Mouse (Mus musculus) heart, embryonic 10.5 days (tissue): ENCODE results near the gene Phf13. TPM values are rescaled to one million over a fixed set of nuclear protein-coding genes. Genes with fewer than 3 reads are reported as not detected.

Source experiments
- DNase-seq: peaks from one replicate; pipeline ENCODE4 v3.0.0-alpha.2; 2017; ENCODE audit warnings: low spot score
- H3K27ac ChIP-seq: fragments of 300-500 bp; sonication (generic); 2 replicates; pipeline ENCODE4 v1.5.1; 2016; ENCODE audit warnings: mild to moderate bottlenecking
- H3K27me3 ChIP-seq: fragments of 300-500 bp; sonication (generic); 2 replicates; pipeline ENCODE4 v1.6.1; 2016; ENCODE audit warnings: mild to moderate bottlenecking; ENCODE audit not compliant: poor library complexity, insufficient read depth, severe bottlenecking
- H3K36me3 ChIP-seq: fragments of 300-500 bp; sonication (generic); 2 replicates; pipeline ENCODE4 v1.6.1; 2016; ENCODE audit warnings: mild to moderate bottlenecking, moderate library complexity
- H3K4me1 ChIP-seq: fragments of 300-500 bp; sonication (generic); 2 replicates; pipeline ENCODE4 v1.6.1; 2016; ENCODE audit warnings: mild to moderate bottlenecking
- H3K4me3 ChIP-seq: fragments of 300-500 bp; sonication (generic); 2 replicates; pipeline ENCODE4 v1.5.1; 2016; ENCODE audit warnings: mild to moderate bottlenecking, moderate library complexity
- H3K9me3 ChIP-seq: fragments of 300-500 bp; sonication (generic); 2 replicates; pipeline ENCODE4 v1.6.1; 2016; ENCODE audit warnings: mild to moderate bottlenecking, moderate library complexity
- WGBS: fragments of 180-500 bp; shearing (Covaris S2); methylation state at CpG from one replicate; pipeline ENCODE4 v1.1.7; 2016; 5-methylcytosine and 5-hydroxymethylcytosine counted together
- polyA plus RNA-seq: library from polyadenylated mRNA; unstranded; fragments of >200 nt; fragmentation: Nextera tagmentation; extraction: Ambion mirVana; gene quantifications from 2 replicates; pipeline ENCODE4 v1.2.1, GENCODE M21; 2016

Gene Phf13
- polyA plus RNA-seq, 1 experiment from 2014 or later = 26.2 TPM

DNA sequence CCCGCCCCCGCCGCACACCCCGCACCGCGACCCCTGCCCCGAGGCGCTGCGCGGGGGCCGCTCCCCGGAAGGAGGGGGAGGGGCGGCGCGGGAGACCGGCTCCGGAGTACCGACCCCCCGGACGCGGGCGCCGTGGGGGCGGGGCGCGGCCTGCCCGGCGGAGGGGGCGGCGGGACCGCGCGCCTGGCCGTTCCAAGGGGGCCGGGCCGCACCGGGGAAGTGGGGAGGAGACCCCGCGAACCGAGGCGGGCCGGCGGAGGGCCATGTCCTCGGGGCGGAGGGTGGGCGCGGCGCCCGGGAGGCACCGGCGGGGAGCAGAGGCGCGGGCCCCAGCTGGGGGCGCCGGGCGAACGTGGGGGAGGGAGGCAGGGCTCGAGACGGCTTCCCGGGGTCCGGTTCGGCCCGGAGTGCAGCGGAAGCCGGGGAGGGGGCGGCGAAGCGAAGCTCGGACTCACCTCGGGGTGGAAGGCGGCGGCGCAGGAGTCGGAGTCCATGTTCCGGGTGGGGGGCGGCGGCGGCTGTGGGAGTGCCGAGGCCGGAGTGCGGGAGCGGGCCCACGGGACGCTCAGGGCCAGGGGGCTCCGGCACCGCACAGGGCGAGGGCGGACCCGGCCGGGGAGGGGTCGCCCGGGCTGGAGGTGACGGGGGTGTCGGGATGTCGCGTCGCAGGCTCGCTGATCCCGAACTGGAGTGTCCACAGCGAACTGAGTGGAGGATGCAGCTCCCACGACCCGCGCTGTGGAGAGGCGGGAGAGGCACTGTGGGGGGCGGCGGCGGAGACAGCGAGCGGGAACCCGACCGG lies 486 bp downstream of the Phf13 start:
- DNase-seq = no peak
- no peaks in the 10 kb centered on the region for H3K27me3 ChIP-seq
- peaks cover 25% of the 10 kb centered on the region for H3K36me3 ChIP-seq
- peaks cover 24% of the 10 kb centered on the region for H3K4me1 ChIP-seq
- WGBS = 3% methylated on average over 95 of the region's 111 CpGs
- peak overlapping the region; percentile 97 for H3K27ac ChIP-seq
- peak overlapping the region; percentile 100 for H3K4me3 ChIP-seq
- H3K9me3 ChIP-seq = no peaks in the 10 kb centered on the region

GRCm38 (mm10) chr4:151994228-151995171 lies 1.6 kb downstream of the Phf13 start:
- DNase-seq = no peak
- WGBS = 1% methylated on average over 61 of the region's 61 CpGs
- Histone ChIP-seq H3K27me3 (no peaks in the 10 kb centered on the region), H3K4me3 (peak overlapping the region; percentile 100), H3K9me3 (no peaks in the 10 kb centered on the region), H3K27ac (peak overlapping the region; percentile 97), H3K36me3 (peaks cover 31% of the 10 kb centered on the region), H3K4me1 (peaks cover 24% of the 10 kb centered on the region)

- Histone ChIP-seq H3K27ac (no peak overlapping the region), H3K27me3 (no peaks in the 10 kb centered on the region), H3K36me3 (peaks cover 31% of the 10 kb centered on the region), H3K9me3 (no peaks in the 10 kb centered on the region), H3K4me1 (peaks cover 35% of the 10 kb centered on the region), H3K4me3 (no peak overlapping the region)
- WGBS = 82% methylated on average over 6 of the region's 6 CpGs
- no peak for DNase-seq
These were observed 3.0 kb downstream of the Phf13 start for GRCm38 (mm10) chr4:151993035-151993434.

DNA sequence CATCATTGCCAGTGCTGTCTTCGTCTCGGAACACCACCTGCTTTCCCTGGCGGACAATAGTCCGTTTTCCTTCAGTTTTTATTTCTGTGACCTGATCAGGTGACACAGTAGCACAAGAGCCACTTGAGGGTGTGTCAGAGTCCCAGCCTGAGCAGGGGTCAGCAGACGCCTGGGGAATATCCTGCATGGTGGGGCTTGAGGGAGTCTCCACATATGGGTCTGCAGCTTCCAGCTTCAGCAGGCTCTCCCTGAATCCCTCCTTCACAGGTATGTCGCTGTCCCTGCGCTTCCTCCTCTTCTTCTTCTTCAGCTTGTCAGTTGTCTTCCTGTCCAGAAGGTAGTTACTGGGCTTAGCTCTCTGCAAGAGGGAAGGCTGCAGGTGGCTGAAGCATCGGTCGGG lies 4.0 kb downstream of the Phf13 start:
- no peak overlapping the region for H3K4me3 ChIP-seq
- no peaks in the 10 kb centered on the region for H3K27me3 ChIP-seq
- H3K9me3 ChIP-seq = no peaks in the 10 kb centered on the region
- no peak for DNase-seq
- H3K36me3 ChIP-seq = peaks cover 31% of the 10 kb centered on the region
- WGBS = 89% methylated on average over 9 of the region's 9 CpGs
- peaks cover 30% of the 10 kb centered on the region for H3K4me1 ChIP-seq
- H3K27ac ChIP-seq = no peak overlapping the region

DNA sequence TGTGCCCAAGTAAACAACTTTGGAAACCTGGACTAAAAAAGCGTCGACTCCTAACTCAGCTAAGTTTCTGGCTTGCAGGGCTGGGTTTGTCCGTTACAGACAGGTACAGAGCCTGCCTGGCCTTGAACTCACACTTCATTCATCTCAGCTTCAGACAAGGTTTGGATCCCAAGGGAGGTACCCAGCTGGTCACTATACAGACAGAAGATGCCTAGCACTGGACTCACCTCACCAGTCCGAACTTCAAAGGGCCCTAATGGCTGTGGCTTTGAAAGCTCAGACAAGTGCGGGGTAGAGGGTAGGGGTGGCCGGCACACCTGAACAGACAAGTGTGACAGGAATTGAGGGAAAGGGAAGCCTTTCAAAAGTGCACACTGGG lies 7.0 kb downstream of the Phf13 start:
- Histone ChIP-seq H3K9me3 (no peaks in the 10 kb centered on the region), H3K4me1 (peaks cover 42% of the 10 kb centered on the region), H3K4me3 (peak overlapping the region; percentile 90), H3K27me3 (no peaks in the 10 kb centered on the region), H3K36me3 (peaks cover 41% of the 10 kb centered on the region), H3K27ac (peak overlapping the region; percentile 96)
- 36% methylated on average over 6 of the region's 6 CpGs for WGBS
- no peak for DNase-seq

GRCm38 (mm10) chr4:151988342-151989109 lies 7.5 kb downstream of the Phf13 start, which contains the start of gene Thap3:
Gene Thap3 (minus strand): TSS chr4:151988997.
- H3K36me3 ChIP-seq = peaks cover 40% of the 10 kb centered on the region
- peak; percentile 86 for DNase-seq
- peak within 1 kb of the TSS; percentile 90 for H3K4me3 ChIP-seq
- H3K27ac ChIP-seq = peak within 1 kb of the TSS; percentile 96
- no peaks in the 10 kb centered on the region for H3K9me3 ChIP-seq
- WGBS = 1% methylated on average over 53 of the region's 54 CpGs
- no peaks in the 10 kb centered on the region for H3K27me3 ChIP-seq
- peaks cover 43% of the 10 kb centered on the region for H3K4me1 ChIP-seq

GRCm38 (mm10) chr4:151988014-151988341 lies 8.1 kb downstream of the Phf13 start:
- peak overlapping the region; percentile 90 for H3K4me3 ChIP-seq
- H3K9me3 ChIP-seq = no peaks in the 10 kb centered on the region
- H3K27me3 ChIP-seq = no peaks in the 10 kb centered on the region
- H3K4me1 ChIP-seq = peaks cover 43% of the 10 kb centered on the region
- H3K27ac ChIP-seq = peak overlapping the region; percentile 96
- H3K36me3 ChIP-seq = peaks cover 40% of the 10 kb centered on the region
- WGBS = 23% methylated on average over 10 of the region's 10 CpGs
- DNase-seq = no peak

DNA sequence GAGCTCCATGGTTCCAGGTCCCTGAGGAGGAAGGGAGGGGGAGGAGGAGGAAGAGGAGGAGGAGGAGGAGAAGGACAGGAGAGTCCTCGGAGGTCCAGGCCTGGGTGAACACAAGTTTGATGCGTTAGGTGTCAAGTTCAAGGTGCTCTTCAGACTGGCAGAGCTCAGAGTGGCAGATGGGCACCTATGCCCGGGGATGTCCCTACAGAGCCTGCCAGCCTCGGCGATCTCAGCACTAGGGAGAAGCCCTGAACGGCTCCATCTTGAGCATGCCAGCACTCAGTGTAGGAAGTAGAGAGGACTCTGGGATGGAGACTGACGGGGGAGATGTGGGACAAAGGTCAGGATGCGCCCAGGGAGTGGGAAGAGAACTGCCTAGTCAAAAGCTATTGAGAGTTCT lies 9.4 kb downstream of the Phf13 start:
- Histone ChIP-seq H3K4me1 (peaks cover 42% of the 10 kb centered on the region), H3K27me3 (no peaks in the 10 kb centered on the region), H3K9me3 (no peaks in the 10 kb centered on the region), H3K36me3 (peaks cover 38% of the 10 kb centered on the region), H3K27ac (peak overlapping the region; percentile 24; the same call in 1 of the 2 replicates), H3K4me3 (no peak overlapping the region)
- no peak for DNase-seq
- WGBS = 63% methylated on average over 8 of the region's 8 CpGs

DNA sequence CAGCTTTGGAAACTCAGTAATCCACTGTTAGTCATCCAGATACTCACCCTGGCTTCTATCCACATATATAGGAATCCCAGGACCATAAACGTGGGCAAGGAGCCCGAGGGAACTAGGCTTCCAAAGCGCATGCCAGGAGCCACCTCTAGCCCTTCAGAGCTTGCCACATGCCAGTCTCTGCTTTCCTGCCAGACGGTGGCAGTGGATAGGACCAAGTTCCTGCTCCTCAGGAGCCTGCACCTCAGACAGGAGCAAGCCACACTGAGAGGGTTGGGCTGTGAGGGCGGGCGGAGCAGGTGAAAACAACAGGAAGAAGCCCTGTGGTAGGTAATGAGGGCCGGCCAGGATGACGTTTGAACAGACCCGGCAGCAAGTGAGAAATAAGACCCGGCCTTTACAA lies 10.2 kb downstream of the Phf13 start:
- 37% methylated on average over 10 of the region's 10 CpGs for WGBS
- H3K27ac ChIP-seq = peak overlapping the region; percentile 24; the same call in 1 of the 2 replicates
- no peak for DNase-seq
- no peaks in the 10 kb centered on the region for H3K9me3 ChIP-seq
- H3K27me3 ChIP-seq = no peaks in the 10 kb centered on the region
- no peak overlapping the region for H3K4me3 ChIP-seq
- peaks cover 42% of the 10 kb centered on the region for H3K4me1 ChIP-seq
- peaks cover 38% of the 10 kb centered on the region for H3K36me3 ChIP-seq

GRCm38 (mm10) chr4:151983560-151983959 lies 12.5 kb downstream of the Phf13 start:
- no peaks in the 10 kb centered on the region for H3K9me3 ChIP-seq
- H3K27me3 ChIP-seq = no peaks in the 10 kb centered on the region
- 24% methylated on average over 8 of the region's 9 CpGs for WGBS
- H3K36me3 ChIP-seq = peaks cover 51% of the 10 kb centered on the region
- peaks cover 36% of the 10 kb centered on the region for H3K4me1 ChIP-seq
- H3K4me3 ChIP-seq = peak overlapping the region; percentile 9; the same call in 1 of the 2 replicates
- peak overlapping the region; percentile 6; the same call in 1 of the 2 replicates for H3K27ac ChIP-seq
- DNase-seq = no peak

DNA sequence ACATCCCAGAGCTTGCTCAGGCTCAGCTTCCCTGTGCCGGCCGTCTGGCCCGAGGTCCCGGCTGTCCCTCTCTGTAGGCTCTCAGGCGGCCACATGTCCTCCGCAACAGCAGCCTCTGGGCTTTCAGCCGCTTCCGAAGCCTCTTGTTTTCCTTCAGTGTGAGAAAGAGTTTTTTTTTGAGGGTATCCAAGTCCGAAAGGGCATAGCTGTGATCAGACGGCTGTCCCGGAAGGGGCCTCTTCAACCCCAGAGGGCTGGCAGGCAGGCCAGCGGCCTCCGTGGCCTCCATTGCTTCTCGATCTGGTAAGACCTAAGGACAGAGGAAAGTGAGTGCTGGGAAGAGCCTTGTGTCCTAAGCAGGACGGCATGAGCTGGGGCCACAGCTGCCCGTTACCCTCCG lies 13.0 kb downstream of the Phf13 start:
- Histone ChIP-seq H3K4me3 (peak overlapping the region; percentile 9; the same call in 1 of the 2 replicates), H3K4me1 (peaks cover 34% of the 10 kb centered on the region), H3K9me3 (no peaks in the 10 kb centered on the region), H3K27me3 (no peaks in the 10 kb centered on the region), H3K27ac (no peak overlapping the region), H3K36me3 (peaks cover 54% of the 10 kb centered on the region)
- DNase-seq = no peak
- WGBS = 54% methylated on average over 17 of the region's 17 CpGs

GRCm38 (mm10) chr4:151981363-151981762 lies 14.7 kb downstream of the Phf13 start:
- no peaks in the 10 kb centered on the region for H3K9me3 ChIP-seq
- H3K27ac ChIP-seq = no peak overlapping the region
- H3K4me3 ChIP-seq = no peak overlapping the region
- H3K36me3 ChIP-seq = peaks cover 70% of the 10 kb centered on the region
- no peaks in the 10 kb centered on the region for H3K27me3 ChIP-seq
- WGBS = 13% methylated on average over 5 of the region's 5 CpGs
- peaks cover 28% of the 10 kb centered on the region for H3K4me1 ChIP-seq
- peak; percentile 89 for DNase-seq
